Mouse (Mus musculus): Measurements from ENCODE around the gene Pald1. TPM values are rescaled to one million over a fixed set of nuclear protein-coding genes. Genes with fewer than 3 reads are reported as not detected.

Pald1 gene
- polyA plus RNA-seq, 1 experiment, result 3.2 TPM

DNA sequence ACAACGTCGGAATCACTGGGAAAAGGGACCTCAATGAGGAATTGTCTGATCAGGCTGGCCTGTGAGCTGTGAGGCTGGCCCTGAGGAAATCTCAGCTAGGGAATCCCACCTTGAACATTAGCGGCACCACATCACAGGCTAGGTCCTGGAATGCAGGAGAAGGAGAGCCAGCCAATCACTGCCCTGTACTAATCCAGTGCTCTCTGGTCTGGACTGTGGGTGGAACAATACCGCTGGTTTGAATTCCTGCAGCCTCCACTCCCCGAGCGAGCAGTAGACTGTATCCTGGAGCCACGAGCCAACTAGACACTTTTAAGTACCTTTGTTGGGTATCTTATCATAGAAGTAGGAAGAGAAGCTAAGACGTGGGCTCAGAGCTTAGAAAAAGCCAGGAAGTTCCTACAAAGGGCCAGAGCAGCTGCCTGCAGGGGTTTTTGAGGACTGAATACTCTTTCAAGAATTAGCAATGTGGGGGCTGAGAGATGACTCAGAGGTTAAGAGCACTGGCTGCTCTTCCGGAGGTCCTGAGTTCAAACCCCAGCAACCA lies 57.5 kb downstream of the Pald1 start:
- no peak for TF ChIP-seq CTCF (IDR thresholded peaks at IDR 0.05; ENCODE audit: extremely low read depth, insufficient read length, insufficient replicate concordance, low read depth, low read length)
- no peak for TF ChIP-seq POLR2A (IDR thresholded peaks at IDR 0.05; ENCODE audit: low read depth, low read length)
- Histone ChIP-seq H3K4me1 (ENCODE audit: control insufficient read depth, insufficient read depth, insufficient read length, low read length) (no peaks in the 10 kb centered on the region; the same call in 1 of the 2 replicates), H3K4me3 (ENCODE audit: low read depth, low read length) (no peak overlapping the region), H3K27me3 (ENCODE audit: control insufficient read depth, insufficient read depth, low read length) (no peaks in the 10 kb centered on the region), H3K36me3 (ENCODE audit: control insufficient read depth, insufficient read depth, low read length) (no peaks in the 10 kb centered on the region), H3K27ac (ENCODE audit: insufficient read depth, low read depth, low read length) (no peak overlapping the region)
- whole genome bisulfite sequencing, result 44% methylated on average over 9 of the region's 9 CpGs

DNA sequence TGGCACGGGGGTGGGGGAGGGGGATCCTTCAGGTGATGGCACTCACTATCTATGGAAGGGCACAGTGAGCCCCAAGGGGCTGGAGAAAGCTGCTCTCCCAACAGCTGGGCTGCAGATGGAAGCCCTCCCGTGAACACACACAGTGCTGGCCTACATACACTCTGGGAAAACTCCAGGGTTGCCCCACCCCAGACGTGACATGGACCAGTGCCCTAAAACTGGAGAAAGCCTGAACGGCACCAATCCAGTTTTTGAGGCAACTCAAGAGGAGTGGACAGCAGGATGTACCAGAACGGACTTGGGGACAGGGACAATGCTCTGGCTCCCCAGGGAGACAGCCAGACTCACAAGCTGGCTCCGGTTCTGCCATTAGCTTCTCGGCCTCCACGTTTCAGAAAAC lies 58.6 kb downstream of the Pald1 start:
- 73% methylated on average over 8 of the region's 8 CpGs for WGBS
- Histone ChIP-seq H3K4me3 (ENCODE audit: low read depth, low read length) (no peak overlapping the region), H3K36me3 (ENCODE audit: control insufficient read depth, insufficient read depth, low read length) (no peaks in the 10 kb centered on the region), H3K27ac (ENCODE audit: insufficient read depth, low read depth, low read length) (no peak overlapping the region), H3K27me3 (ENCODE audit: control insufficient read depth, insufficient read depth, low read length) (no peaks in the 10 kb centered on the region), H3K4me1 (ENCODE audit: control insufficient read depth, insufficient read depth, insufficient read length, low read length) (no peaks in the 10 kb centered on the region; the same call in 1 of the 2 replicates)
- TF ChIP-seq POLR2A (IDR thresholded peaks at IDR 0.05; ENCODE audit: low read depth, low read length) (no peak), CTCF (IDR thresholded peaks at IDR 0.05; ENCODE audit: extremely low read depth, insufficient read length, insufficient replicate concordance, low read depth, low read length) (no peak)

DNA sequence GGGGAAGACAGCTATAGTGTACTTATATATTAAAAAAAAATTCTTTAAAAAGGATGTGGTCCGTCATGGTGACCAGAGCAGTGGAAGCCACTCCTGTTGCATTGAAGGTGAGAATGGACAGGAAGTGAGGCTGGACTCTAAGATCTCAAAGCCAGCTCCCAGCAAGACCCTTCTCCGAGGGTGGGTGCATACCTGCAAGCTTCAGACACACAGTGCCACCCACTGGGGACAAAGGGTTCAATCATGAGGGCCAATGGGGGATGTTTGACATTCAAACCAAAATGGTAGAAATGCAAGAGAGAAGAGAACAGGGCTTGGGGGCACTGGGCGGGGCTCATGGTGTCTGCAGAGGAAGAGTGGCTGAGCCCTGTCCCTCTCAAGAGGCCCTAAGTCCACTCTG lies 64.8 kb downstream of the Pald1 start:
- no peak overlapping the region for H3K4me3 ChIP-seq (ENCODE audit: low read depth, low read length)
- no peak for TF ChIP-seq POLR2A (IDR thresholded peaks at IDR 0.05; ENCODE audit: low read depth, low read length)
- TF ChIP-seq CTCF (IDR thresholded peaks at IDR 0.05; ENCODE audit: extremely low read depth, insufficient read length, insufficient replicate concordance, low read depth, low read length), result no peak
- no peaks in the 10 kb centered on the region for H3K4me1 ChIP-seq (ENCODE audit: control insufficient read depth, insufficient read depth, insufficient read length, low read length)
- 92% methylated on average over 3 of the region's 3 CpGs for WGBS
- no peaks in the 10 kb centered on the region for H3K36me3 ChIP-seq (ENCODE audit: control insufficient read depth, insufficient read depth, low read length)
- no peaks in the 10 kb centered on the region for H3K27me3 ChIP-seq (ENCODE audit: control insufficient read depth, insufficient read depth, low read length)
- H3K27ac ChIP-seq (ENCODE audit: insufficient read depth, low read depth, low read length), result no peak overlapping the region

DNA sequence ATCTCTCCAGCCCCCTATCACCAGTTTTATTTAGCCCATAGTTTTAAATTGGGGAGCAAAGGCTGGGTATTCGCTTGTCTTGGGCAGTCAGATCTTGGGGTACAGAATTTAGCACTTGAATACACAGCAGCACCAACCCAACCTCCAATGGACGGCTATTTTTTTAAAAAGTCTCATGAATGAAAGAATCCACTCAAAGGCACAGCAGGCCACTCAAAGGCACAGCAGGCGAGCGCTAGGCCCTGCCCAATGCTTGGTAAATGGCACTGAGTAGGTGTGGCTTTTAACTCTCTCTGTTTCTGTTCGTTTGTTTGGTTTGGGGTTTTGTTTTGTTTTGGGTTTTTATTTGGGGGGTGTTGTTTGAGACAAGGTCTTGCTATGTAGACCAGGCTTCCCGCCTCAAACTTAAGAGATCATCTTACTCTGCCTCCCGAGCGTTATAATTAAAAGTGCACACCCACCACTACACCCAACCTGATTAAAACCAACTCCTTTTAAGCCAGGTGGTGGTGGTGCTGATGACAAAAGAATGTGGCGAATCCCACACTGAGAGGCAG lies 67.9 kb downstream of the Pald1 start:
- TF ChIP-seq CTCF (IDR thresholded peaks at IDR 0.05; ENCODE audit: extremely low read depth, insufficient read length, insufficient replicate concordance, low read depth, low read length), result no peak
- TF ChIP-seq POLR2A (IDR thresholded peaks at IDR 0.05; ENCODE audit: low read depth, low read length), result no peak
- no peak overlapping the region for H3K4me3 ChIP-seq (ENCODE audit: low read depth, low read length)
- H3K27ac ChIP-seq (ENCODE audit: insufficient read depth, low read depth, low read length), result no peak overlapping the region
- H3K27me3 ChIP-seq (ENCODE audit: control insufficient read depth, insufficient read depth, low read length), result no peaks in the 10 kb centered on the region
- WGBS, result 75% methylated on average over 9 of the region's 9 CpGs
- H3K4me1 ChIP-seq (ENCODE audit: control insufficient read depth, insufficient read depth, insufficient read length, low read length), result no peaks in the 10 kb centered on the region
- H3K36me3 ChIP-seq (ENCODE audit: control insufficient read depth, insufficient read depth, low read length), result no peaks in the 10 kb centered on the region

DNA sequence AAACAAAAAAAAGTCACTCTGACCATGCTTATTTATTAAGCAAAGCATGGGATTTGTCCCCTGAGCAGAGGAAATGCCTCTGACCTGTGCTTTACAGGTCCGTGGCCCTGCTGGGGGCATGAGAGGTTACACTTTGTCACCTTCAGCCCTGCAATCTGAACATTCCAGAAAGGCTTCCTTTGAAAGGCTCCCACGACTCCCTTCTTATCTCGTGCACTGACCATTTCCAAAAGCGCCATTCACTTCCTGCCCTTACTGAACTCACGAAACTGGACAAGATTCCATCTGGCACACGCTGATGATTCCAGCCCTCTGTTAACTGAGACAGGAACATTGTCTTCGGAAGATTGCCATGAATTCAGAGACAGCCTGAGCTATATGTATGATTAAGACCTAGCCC lies 69.6 kb downstream of the Pald1 start:
- no peak overlapping the region for H3K4me3 ChIP-seq (ENCODE audit: low read depth, low read length)
- H3K4me1 ChIP-seq (ENCODE audit: control insufficient read depth, insufficient read depth, insufficient read length, low read length), result no peaks in the 10 kb centered on the region
- H3K27ac ChIP-seq (ENCODE audit: insufficient read depth, low read depth, low read length), result no peak overlapping the region
- 59% methylated on average over 7 of the region's 7 CpGs for WGBS
- no peaks in the 10 kb centered on the region for H3K36me3 ChIP-seq (ENCODE audit: control insufficient read depth, insufficient read depth, low read length)
- no peaks in the 10 kb centered on the region for H3K27me3 ChIP-seq (ENCODE audit: control insufficient read depth, insufficient read depth, low read length)
- TF ChIP-seq CTCF (IDR thresholded peaks at IDR 0.05; ENCODE audit: extremely low read depth, insufficient read length, insufficient replicate concordance, low read depth, low read length) (no peak), POLR2A (IDR thresholded peaks at IDR 0.05; ENCODE audit: low read depth, low read length) (no peak)

DNA sequence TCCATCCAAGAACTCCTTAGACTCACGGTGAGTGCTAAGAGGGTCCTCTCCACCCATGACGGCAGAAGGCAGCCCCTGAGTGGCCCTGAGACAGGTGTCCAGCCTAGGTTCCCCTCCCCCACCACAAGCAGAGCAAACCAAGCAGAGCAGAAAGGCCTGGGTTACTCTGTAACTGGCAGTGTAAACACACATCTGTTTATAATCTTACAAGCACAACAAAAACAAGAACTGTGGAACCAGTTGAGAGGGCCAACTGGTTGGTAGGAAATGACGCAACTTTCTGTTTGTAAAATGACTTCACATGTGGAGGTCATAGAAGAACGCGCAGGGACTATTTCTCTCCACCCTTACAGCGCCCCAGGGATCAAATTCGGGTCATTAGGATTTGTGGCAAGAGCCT lies 70.6 kb downstream of the Pald1 start:
- no peak for TF ChIP-seq CTCF (IDR thresholded peaks at IDR 0.05; ENCODE audit: extremely low read depth, insufficient read length, insufficient replicate concordance, low read depth, low read length)
- no peaks in the 10 kb centered on the region for H3K27me3 ChIP-seq (ENCODE audit: control insufficient read depth, insufficient read depth, low read length)
- H3K27ac ChIP-seq (ENCODE audit: insufficient read depth, low read depth, low read length), result peak overlapping the region; percentile 13; the same call in 1 of the 2 replicates
- no peaks in the 10 kb centered on the region for H3K36me3 ChIP-seq (ENCODE audit: control insufficient read depth, insufficient read depth, low read length)
- no peak overlapping the region for H3K4me3 ChIP-seq (ENCODE audit: low read depth, low read length)
- WGBS, result 28% methylated on average over 7 of the region's 7 CpGs
- no peaks in the 10 kb centered on the region for H3K4me1 ChIP-seq (ENCODE audit: control insufficient read depth, insufficient read depth, insufficient read length, low read length)

DNA sequence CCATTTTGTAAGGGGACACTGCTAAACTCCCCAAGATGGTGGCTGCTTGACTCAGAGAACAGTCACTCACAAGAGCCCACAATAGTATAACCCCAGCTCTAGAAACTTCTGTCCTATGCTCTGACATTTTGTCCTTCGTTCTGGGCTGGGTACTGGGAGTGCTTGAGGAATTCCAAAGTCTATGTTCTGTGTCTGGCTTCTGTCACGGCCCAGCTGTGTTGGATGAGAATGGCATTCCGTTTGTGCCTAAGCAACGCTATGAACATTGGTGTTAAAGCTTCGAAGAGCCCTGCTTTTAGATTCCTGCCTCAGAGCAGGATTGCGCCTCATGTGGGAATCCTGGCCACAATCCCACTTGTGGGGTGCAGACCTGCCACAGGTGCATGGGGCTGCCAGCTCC lies 71.2 kb downstream of the Pald1 start:
- H3K4me3 ChIP-seq (ENCODE audit: low read depth, low read length), result no peak overlapping the region
- TF ChIP-seq POLR2A (IDR thresholded peaks at IDR 0.05; ENCODE audit: low read depth, low read length), result no peak
- TF ChIP-seq CTCF (IDR thresholded peaks at IDR 0.05; ENCODE audit: extremely low read depth, insufficient read length, insufficient replicate concordance, low read depth, low read length), result no peak
- no peak overlapping the region for H3K27ac ChIP-seq (ENCODE audit: insufficient read depth, low read depth, low read length)
- no peaks in the 10 kb centered on the region for H3K36me3 ChIP-seq (ENCODE audit: control insufficient read depth, insufficient read depth, low read length)
- no peaks in the 10 kb centered on the region for H3K27me3 ChIP-seq (ENCODE audit: control insufficient read depth, insufficient read depth, low read length)
- 59% methylated on average over 6 of the region's 6 CpGs for WGBS
- no peaks in the 10 kb centered on the region for H3K4me1 ChIP-seq (ENCODE audit: control insufficient read depth, insufficient read depth, insufficient read length, low read length)
